Mouse (Mus musculus) erythroblast, adult 5-6 weeks (primary cell): ENCODE measurements around the gene Pld4. TPM values are rescaled to one million over a fixed set of nuclear protein-coding genes. Genes with fewer than 3 reads are reported as not detected.
"Not testable (repeated sequence)": the region's sequence is repeated elsewhere in the genome, so short reads cannot be mapped to it uniquely, and the experiment has no call there.

ENCODE experiments used
- ATAC-seq: replicated peaks from 2 replicates; pipeline ENCODE4 v1.8.0; 2016; ENCODE audit warnings: moderate number of reproducible peaks, mild to moderate bottlenecking, moderate TSS enrichment, inconsistent platforms; ENCODE audit not compliant: poor library complexity, low FRiP score, severe bottlenecking
- total RNA-seq, 2 experiments: library from RNA; stranded (forward) in 1 of 2; stranded (reverse) in 1 of 2; fragments of 150-400 nt in 1 of 2; fragments of 200-764, 138-1000 nt in 1 of 2; gene quantifications; 2 replicates each; pipeline versions ENCODE4 v1.2.3 to v1.2.4; 2015 to 2017; ENCODE audit warnings: low replicate concordance in 2 of 2

Gene Pld4
- total RNA-seq, 2 experiments from 2014 or later, result 26.6 to 31.9 TPM

DNA sequence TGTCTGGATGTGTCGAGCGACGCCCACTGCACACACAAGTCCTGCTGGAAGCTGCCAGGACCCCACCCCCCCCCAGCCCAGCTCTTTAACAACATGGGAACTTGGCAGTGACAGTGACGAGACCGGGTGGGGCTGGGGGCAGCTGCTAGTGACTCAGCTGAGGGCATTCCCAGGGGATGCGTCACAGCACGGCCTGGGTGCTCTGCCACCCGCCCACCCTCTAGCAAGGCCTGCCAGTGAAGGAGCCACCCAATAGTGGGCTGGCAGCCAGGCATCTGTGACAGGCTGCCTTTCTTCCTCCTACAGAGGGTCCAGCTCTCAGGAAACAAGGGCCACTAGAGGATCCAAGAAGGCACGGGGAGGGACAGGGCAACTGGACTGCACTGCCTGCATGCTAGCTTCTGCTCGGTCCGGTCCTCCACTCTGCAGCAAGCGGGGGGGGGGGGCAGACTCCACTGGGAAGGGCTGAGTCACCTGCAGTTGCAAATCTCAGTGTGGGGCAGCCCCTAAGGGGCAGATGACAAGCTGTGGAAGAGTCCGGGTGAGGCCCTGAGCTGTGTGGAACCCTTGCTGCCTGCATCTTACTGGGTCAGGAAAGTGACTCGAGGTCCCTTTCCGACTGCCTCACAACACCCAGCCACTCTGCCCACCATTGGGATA, 37.3 kb downstream of the Pld4 start:
- no peak for ATAC-seq

DNA sequence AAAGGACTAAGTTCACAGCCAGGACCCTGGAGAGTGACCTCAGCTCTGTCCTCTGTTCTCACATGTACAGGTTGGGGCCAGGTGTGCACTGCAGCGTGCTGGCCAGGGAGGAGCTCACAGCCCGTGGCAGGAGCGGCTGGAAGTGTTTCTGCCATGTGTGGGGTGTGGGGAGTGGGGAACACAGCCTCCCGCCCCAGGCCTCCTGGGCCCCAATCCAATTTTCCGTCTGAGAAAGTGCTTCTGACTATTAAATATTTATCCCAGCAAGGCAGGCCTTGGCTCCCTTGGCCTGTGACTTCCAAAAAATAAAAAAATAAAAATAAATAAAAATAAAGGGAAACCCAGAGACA, 37.9 kb downstream of the Pld4 start:
- ATAC-seq, result no peak

DNA sequence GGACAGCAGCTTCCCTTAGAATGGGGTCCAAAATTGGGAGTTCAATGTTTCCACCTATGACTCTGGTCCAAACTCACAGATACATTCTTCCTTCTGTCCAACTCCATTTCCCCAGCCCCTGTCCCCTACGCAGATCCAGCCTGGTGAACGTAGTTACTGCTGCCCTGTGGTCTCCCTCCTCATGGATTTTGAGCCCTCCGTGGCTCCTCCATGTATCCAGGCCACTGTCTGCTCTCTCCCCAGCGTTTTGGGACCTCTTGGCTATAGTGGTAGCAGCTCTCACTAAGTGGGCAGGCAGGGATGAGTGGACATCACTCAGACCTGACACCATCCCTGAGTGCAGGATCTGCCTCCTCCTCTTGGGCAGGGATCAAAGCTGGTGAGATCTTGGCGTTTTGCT, 38.3 kb downstream of the Pld4 start:
- ATAC-seq, result no peak

DNA sequence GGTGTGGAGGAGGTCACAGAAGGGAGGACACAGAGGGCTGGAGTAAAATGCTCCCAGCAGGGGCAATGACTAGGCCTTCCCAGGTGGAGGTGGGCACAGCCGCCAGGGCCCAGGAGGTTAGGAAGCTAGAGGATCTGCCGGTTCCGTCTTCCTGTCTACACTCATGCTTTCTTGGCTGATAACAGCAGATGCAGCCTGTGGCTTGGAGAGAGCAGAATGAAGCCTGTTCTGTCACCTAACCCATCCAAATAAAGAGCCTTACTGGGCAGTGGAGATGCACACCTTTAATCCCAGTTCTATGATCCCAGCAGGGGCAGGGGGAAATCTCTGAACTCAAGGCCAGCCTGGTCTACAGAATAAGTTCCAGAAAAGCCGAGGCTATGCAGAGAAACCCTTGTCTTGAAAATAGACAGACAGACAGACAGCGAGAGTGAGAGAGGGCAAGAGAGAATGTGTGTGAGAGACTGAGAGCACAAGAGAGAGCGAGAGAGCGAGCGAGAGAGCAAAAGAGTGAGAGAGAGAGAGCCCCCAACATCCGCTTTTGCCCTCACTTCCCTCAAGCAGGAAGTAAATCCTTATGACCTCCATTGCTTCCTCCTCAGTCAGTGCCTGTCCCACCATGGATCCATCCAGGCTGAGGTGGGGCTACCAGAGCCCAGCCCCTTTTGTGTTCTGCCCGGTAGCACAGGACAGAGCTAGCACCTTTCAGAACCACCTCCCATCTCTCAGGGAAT, 38.9 kb downstream of the Pld4 start:
- no peak for ATAC-seq

DNA sequence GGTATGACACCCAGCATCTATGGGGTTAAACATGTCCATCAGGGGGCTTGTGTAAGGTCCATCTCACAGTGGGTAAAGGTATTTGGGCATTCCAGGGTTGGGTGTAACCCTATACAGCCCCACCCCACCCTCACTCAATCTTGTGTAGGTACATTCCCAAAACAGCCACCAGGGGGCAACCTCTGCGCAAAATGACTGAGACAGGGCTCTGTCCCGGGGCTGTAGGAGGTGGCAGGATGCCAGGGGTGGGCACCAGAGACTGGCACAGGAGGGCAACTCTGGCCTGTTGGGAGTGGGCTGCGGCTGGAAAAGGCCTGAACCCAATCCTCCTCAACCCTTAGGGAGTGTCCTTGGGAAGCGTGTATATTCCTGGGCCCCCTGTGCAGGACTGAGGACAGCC, 40.0 kb downstream of the Pld4 start:
- peak; percentile 69 for ATAC-seq

DNA sequence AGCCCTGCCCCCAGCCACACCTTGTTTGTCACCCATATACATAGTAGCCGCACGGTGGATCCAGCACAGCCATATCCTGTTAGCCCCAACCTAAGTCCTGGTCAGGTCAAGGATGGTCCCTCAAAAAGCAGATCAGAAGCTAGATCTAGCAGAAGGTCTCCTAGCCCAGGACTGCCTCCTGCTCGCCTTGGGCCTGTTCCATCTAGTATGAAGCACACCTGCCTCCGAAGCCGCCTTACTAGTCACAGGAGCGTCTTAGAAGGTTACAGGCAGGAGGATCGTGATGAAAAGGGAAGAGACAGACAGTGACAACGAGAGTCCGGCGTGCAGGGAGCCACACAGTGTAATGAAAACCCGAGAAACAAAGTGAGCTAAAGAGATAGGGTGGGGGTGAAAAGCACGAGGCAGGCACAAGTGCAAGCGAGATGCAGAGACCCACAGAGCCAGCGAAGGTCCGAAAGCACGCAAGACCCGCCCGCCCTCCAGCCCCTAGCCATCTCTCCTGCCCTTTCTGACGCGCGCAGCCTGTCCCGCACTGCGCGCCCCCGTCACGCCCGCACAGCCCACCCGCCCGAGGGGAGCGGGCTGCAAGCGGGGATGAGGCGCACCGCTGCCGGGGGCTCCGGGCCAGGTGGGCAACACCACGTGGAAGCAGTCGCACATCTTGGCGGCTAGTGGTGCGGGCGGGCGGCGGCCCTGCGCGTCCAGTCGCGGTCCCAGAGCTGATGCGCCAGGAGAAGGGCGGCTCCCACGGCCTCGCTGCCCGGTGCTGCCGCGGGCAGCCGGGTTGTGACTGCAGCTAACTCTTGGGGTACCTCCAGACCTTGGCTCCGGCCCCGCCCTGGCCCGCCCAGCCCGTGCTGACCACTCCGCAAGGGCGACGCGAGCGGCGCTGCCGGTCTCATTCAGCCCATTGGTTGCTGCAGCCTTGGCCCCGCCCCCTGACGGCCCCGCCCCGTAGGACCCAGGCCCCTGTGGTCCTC, 41.7 kb downstream of the Pld4 start, which contains the start of gene Ahnak2:
TSS of gene Ahnak2 (minus strand) at position 794 of the 983 bp plus-strand sequence.
- no peak for ATAC-seq

DNA sequence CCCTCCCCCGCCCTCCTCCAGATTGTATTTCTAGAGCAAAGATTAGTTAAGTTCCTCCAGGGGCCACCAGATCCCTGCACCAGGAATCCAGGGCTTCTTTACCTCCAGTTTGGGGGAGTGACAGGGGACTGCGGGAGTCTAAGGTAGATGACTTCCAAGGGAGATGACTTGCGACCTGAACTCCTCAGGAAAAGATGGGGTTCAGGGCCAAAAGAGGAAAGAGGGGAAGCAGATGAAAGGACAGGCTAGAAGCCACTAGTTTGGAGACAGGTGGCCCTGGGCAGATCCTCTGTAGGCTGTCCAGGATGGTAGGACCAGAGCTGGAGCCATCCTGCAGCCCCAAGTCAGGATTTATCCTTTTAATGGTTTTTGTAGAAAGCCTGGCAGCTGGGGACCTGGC, 42.5 kb downstream of the Pld4 start:
- no peak for ATAC-seq

DNA sequence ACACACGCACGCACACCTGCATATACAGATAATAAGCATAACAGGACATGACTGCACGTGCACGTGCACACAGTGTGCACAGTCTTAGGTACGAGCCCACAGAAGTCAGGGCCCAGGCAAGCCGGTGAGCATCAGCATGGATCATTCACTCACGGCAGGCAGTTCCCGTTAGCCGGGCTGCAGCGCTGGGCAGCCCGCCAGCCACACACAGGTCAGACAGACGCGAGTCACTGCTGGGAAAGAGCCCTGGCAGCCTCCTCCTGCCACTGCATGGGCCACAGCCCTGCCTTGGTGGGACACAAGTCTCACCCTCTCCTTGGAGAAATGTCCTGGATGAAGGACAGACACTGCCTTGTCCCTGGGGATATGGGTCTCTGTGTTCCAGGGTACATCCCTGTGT, 43.6 kb downstream of the Pld4 start:
- no peak for ATAC-seq

DNA sequence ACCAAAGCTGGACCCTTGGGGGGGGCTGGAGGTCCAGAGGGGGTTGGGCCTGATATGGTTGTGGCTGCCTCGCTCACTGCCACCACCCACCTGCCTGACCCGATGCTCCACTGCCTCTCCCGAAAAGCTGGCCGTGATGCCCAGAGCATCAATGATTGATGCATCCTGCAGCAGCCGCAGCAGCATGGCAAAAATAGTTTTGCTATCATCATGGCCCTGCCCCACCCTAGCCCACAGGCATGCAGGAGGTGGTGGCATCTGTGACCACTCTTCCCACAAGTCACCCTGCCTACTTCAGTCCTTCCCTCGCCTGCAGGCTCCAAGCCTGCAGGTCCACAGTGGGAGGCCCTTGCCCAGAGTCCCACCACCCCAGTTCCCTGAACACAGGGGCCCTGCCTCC, 45.6 kb downstream of the Pld4 start:
- no peak for ATAC-seq

DNA sequence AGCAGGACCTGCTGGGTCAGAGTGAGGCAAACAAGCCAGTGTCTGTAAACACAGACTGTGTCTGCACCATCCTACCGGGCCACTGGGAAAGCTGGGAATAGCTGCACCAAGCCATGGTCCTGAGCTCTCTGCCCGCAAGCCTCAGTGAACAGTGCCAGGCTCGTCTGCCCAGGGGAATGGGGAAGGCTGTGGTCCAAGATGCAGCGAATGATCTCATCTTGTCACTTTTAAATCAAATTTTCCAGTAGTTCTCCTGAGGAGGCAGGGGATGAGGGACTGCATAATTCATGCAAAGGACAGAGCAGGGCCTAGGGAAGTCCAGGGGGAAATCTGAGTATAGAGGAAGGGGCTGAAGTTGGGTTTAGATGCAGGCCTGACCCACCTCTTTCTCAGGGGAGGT, 47.3 kb downstream of the Pld4 start:
- ATAC-seq, result no peak

DNA sequence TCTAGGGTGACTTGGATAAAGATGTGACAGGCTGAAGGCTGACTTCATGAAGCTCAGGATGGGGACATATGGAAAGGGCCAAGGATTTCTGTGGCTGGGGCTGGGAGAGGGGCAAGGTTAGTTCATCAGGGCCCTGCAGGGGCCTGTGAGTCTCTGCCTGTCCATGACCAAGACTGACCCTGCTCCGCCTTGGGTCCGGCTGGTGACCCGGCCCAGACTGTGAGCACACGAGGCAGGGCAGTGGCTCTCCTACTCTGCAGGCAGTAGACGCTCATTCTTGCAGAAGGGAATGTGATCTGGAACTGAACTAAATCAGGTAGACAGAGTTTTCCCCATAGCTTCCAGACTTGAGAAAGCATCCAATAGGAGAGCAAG, 47.7 kb downstream of the Pld4 start:
- ATAC-seq, result no peak

DNA sequence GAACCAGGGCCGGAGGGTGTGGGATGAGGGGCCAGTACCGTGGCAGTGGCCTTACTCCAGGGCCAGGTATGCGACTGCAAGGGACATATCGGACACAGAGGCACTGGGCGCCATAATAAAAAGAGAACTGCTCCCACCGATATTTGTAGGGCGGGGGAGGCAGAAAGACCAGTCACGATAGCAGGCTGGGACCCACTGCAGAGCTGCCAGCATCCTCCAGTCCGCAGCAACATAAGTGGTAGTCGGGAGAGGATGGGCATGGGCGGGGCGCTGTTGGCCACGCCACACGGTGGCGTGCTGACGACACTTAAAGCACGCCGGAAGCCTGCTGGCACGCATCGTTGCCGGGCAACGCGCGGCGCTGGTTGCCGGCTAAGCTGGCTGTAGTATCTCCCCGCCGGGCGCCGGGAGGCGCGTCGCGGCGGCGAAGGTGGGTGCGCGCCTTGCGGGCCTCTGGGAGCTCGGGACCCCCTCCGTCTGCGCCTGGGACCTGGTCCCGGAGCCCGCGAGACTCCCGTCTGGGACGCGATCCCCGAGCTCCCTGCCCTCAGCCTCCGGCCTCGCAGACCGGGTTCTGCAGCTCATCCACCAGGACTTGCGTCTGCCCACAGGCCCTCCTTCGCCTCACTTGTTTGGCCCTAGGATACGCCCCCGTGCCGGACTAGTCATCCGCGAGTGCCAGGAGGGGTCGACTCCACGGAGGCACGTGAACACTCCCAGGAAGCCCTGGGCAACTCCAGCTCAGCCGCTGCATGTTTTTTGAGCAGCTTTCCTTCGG, 48.3 kb downstream of the Pld4 start, which contains the start of gene Clba1:
TSS of gene Clba1 (plus strand) at position 351 of the 778 bp plus-strand sequence.
- ATAC-seq, result peak; percentile 85

DNA sequence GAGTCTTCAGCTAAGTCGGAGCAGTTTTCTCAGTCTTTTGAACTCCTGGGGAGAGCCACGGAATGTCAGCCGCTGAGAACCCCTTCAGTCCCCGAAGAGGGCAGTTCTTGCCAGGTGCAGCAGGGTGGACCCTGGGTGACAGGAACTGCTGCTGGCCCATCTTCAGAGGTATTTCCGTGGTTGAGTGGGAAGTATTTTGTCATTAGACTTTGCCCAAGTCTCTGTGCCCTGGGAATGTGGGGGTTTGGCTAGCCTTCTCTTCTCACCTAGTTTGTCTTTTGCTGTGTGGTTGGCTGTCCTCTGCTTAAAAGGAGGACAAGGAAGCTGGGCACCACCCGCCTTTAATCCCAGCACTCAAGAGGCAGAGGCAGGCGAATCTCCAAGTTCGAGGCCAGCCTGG, 49.2 kb downstream of the Pld4 start:
- ATAC-seq, result no peak

DNA sequence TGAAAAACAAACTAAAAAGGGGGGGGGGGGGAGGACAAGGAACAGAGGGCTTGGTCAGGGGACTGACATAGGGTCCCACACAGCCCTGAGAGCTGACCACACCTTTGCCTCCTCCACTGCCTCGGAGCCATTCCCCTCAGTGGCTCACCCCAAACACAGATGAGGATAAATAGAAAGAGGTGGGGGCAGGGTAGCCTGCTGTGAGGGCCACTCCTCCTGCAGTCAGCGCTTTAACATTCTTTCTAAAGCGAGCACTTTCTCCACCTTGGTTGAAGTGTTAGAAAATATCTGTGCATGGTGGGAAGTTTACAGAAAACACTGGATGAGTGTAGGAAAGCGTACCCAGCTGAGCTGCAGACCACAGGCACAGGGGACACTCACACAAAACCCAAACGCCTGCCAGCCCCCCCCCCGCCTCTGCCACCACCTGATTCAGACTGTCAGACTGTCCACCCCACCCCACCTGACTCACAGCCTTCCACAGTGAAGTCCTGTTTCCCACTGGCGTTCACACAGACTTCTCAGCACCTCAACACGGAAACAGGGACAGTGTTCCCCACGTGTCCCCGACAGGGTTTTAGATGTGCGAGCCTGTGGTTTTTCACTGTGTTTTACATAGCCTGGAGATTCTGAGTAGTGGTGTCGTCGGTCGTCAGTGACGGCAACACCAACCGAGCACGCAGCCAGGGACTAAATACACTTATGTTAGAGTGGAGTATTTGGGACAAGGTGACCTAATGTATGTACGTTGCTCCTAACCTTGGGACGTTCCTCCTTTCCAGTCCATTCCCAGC, 49.8 kb downstream of the Pld4 start:
- no peak for ATAC-seq

DNA sequence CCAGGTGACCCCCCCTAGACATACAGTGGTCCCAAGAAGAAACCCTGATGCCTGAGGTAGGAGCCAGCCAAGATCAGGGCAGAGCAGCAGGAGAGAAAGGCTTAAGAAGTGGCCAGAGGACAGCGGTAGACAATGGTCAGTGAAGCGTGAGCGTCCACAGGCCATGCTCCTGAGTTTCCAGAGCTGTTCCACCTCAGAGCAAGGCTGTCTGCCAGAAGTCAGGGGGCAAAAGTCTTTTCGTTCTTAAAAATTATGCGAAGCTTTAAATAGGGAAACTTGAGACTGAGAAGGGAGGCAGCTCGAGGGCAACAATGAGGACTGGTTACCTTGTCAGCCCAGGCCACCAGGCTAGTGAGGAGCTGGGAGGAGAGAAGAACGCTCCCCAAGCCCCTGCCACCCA, 52.9 kb downstream of the Pld4 start:
- ATAC-seq, result no peak

DNA sequence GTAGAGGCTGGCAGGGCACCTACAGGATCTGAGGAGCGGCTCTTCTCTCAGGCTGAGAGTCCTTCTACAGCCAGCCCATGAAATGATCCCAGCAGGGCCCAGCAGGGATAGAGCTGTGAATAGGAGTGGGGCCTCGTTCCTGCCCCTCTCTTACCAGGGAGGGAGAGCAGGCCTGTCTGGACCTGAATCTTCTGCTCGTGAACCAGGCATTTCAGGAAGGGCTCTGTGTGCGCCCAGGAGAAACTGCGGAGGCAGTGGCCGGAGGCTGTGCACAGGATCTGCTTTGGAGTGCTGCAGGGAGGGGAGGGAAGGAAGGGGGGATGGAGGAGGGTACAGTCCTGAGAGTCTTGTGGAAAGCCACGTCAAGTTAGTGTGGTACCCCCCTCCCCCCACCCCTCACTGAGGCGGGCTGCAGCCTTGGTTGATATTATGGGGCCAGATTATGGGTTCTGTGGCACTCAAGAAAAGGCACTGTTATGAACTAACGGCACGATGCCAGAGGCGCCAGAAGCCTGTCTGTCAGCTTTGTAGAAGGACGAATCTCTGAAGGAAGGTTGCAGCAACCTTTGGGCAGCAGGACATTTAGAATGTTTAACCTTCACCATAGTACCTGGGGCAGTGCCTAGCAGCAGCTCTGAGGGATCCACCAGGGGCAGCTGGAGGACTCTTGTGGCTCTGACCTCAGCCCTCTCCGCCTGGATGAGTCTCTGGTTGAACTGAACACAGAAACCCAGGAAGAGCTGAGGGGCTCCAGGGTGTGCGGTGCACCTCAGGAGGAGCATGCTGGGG, 54.4 kb downstream of the Pld4 start:
- ATAC-seq, result no peak

DNA sequence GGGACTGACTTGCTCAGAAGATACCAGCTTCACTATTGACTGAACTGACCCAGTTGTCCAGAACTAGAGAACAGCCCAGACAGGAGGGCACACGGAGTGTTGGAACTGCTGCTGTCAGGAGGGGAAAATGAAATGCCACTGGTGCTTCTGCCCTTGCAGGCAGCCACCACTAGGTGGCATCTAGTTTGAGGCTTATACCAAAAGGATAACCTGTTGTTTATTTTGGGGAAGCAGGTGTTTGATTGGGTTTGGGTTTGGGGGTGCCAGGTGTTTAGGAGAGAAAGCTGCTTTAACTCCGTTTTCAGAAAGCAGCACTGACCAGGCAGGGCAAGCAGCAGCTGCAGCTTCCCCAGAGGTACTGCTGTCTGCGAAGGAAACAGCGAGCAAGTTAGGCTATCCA, 55.8 kb downstream of the Pld4 start:
- ATAC-seq, result peak; percentile 64; the same call in 1 of the 2 replicates

DNA sequence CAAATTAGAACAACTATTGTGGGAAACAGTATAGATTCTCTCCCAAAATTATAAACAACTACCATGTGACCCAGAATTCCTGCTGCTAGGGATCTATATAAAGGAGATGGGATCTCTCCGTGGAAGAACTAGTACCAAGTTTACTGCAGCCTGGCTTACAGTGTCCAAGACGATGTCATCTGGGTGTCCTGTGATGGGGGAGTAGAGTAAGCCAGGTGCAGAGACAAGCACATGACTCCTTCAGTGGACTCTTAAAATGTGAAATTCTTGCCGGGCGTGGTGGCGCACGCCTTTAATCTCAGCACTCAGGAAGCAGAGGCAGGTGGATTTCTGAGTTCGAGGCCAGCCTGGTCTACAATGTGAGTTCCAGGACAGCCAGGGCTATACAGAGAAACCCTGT, 56.4 kb downstream of the Pld4 start:
- ATAC-seq, result not testable (repeated sequence)
